Mouse (Mus musculus) midbrain, embryonic 16.5 days (tissue): ENCODE measurements around the gene Dcaf12. TPM values are rescaled to one million over a fixed set of nuclear protein-coding genes. Genes with fewer than 3 reads are reported as not detected.

ENCODE experiments used
- ATAC-seq: fragments of 200-750 bp; cut with Nextera tagmentation; 2 replicates; pipeline ENCODE4 v1.8.0; 2017; ENCODE audit warnings: moderate TSS enrichment
- H3K27ac ChIP-seq: fragments of 300-500 bp; sonication (generic); 2 replicates; pipeline ENCODE4 v1.5.1; 2014; ENCODE audit warnings: mild to moderate bottlenecking, low read length, mixed read lengths
- H3K27me3 ChIP-seq: fragments of 300-500 bp; sonication (generic); 2 replicates; pipeline ENCODE4 v1.6.1; 2014; ENCODE audit warnings: low read depth, low read length, mixed read lengths; ENCODE audit not compliant: control insufficient read depth, insufficient read depth
- H3K36me3 ChIP-seq: fragments of 300-500 bp; sonication (generic); 2 replicates; pipeline ENCODE4 v1.6.1; 2014; ENCODE audit warnings: mild to moderate bottlenecking, low read length, moderate library complexity, mixed read lengths; ENCODE audit not compliant: control insufficient read depth, insufficient read depth
- H3K4me1 ChIP-seq: fragments of 300-500 bp; sonication (generic); 2 replicates; pipeline ENCODE4 v1.6.1; 2014; ENCODE audit warnings: mild to moderate bottlenecking, low read length, mixed read lengths; ENCODE audit not compliant: control insufficient read depth, insufficient read depth
- H3K4me2 ChIP-seq: fragments of 300-500 bp; sonication (generic); 2 replicates; pipeline ENCODE4 v1.6.1; 2014; ENCODE audit warnings: mild to moderate bottlenecking, low read length, mixed read lengths
- H3K4me3 ChIP-seq: fragments of 300-500 bp; sonication (generic); 2 replicates; pipeline ENCODE4 v1.5.1; 2014; ENCODE audit warnings: low read depth, mild to moderate bottlenecking, low read length, moderate library complexity, mixed read lengths
- H3K9ac ChIP-seq: fragments of 300-500 bp; sonication (generic); 2 replicates; pipeline ENCODE4 v1.6.1; 2014; ENCODE audit warnings: low read depth, low read length, mixed read lengths
- H3K9me3 ChIP-seq: fragments of 300-500 bp; sonication (generic); replicated peaks from 2 replicates; pipeline ENCODE4 v1.6.1; 2014; ENCODE audit warnings: mild to moderate bottlenecking, low read length, mixed read lengths; ENCODE audit not compliant: control insufficient read depth, poor library complexity, severe bottlenecking
- WGBS: fragments of 180-500 bp; shearing (Covaris S2); extraction: QIAGEN DNeasy Blood & Tissue Kit; methylation state at CpG from one replicate; pipeline ENCODE4 v1.1.7; 2014; 5-methylcytosine and 5-hydroxymethylcytosine counted together
- polyA plus RNA-seq: library from polyadenylated mRNA; unstranded; fragments of >200 nt; fragmentation: Nextera tagmentation; extraction: Ambion mirVana; gene quantifications from 2 replicates; pipeline ENCODE4 v1.2.1, GENCODE M21; 2015

The Dcaf12 gene
- polyA plus RNA-seq, 1 experiment from 2014 or later = 76.6 TPM

DNA sequence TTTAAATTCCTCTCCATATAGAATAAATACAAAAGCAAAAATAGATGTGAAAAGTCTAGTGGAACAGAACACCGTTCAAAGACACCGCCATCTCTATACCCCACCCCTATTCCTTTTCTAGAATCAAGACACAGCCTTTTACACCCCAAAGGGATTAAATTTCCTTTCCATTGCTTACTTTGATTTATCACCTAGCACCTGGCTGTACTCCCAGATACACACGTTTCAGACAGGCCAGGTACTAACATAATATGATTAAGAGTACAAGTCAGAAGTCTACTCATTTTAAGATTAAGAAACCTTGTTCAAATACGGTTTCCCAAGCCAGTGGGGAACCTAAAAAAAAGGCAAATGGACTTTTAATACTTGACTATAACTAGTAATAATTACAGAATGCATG lies 48.3 kb downstream of the Dcaf12 start:
- Histone ChIP-seq H3K27ac (no peak overlapping the region), H3K27me3 (no peaks in the 10 kb centered on the region), H3K9me3 (no peaks in the 10 kb centered on the region), H3K4me3 (no peak overlapping the region), H3K4me1 (no peaks in the 10 kb centered on the region), H3K4me2 (no peak overlapping the region), H3K36me3 (peaks cover 4% of the 10 kb centered on the region; the same call in 1 of the 2 replicates), H3K9ac (no peak overlapping the region)
- ATAC-seq = no peak
- 78% methylated on average over 4 of the region's 4 CpGs for WGBS

DNA sequence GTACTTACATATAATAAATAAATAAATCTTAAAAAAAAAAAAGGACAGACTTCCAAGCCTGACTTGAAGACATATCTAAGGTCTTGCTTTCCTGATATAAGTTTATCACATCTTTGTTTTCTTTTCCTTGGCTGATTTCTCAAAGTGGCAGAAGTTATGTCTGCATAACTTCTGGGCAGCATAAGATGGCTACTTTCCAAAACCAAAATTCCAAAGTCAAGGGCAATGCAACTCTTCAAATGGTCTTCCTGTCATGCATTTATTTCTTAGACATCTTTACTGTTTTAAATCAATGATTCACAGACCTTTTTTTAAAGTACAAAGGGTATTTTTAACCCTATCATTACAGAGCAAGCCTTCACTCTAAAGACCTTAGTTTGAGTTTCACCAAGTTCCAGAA lies 54.0 kb downstream of the Dcaf12 start:
- no peaks in the 10 kb centered on the region; the same call in 1 of the 2 replicates for H3K36me3 ChIP-seq
- H3K4me2 ChIP-seq = no peak overlapping the region
- H3K4me3 ChIP-seq = no peak overlapping the region
- H3K27me3 ChIP-seq = no peaks in the 10 kb centered on the region
- H3K9me3 ChIP-seq = no peaks in the 10 kb centered on the region
- H3K9ac ChIP-seq = no peak overlapping the region
- H3K27ac ChIP-seq = no peak overlapping the region
- H3K4me1 ChIP-seq = no peaks in the 10 kb centered on the region
- ATAC-seq = no peak

DNA sequence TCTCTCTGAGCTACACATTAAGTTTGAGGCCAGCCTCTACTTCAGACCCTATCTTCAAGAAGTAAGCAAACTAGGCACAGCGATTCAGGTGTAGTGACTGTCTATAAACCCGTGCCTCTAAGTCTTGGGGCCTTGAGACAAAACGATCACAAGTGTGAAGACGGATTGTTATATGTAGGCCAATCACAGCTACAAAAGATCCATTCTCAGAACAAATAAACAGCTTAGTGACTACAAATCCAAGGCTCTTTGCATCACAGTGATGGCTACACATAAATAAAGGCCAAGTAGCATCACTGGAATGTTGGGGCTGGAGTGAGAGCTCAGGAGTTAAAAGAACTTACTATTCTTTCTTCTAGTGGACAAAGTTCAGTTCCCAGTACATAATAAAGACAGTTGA lies 55.7 kb downstream of the Dcaf12 start:
- H3K4me3 ChIP-seq = no peak overlapping the region
- no peaks in the 10 kb centered on the region for H3K4me1 ChIP-seq
- no peak for ATAC-seq
- no peaks in the 10 kb centered on the region for H3K27me3 ChIP-seq
- H3K9ac ChIP-seq = no peak overlapping the region
- H3K9me3 ChIP-seq = no peaks in the 10 kb centered on the region
- WGBS = 90% methylated on average over 4 of the region's 4 CpGs
- H3K4me2 ChIP-seq = no peak overlapping the region
- H3K36me3 ChIP-seq = no peaks in the 10 kb centered on the region
- H3K27ac ChIP-seq = no peak overlapping the region

DNA sequence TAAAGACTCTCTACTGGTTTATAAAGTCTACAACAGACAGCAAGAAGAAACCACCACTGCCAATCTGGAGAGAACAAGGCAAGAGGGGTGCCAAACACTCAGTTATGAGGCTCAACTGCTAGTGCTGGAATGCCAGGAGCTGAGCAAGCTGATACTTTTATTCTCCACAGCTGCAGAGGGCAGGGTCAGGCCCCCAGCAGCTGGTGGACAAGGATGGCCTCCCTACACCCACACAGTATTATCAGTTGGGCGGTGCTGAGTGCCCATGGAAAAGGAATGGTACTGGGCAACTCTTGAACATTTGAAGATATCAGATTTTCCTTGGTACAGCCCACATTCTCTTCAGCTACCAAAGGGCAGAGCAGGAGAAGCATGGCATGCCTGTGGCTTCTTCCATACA lies 56.9 kb downstream of the Dcaf12 start:
- no peak for ATAC-seq
- Histone ChIP-seq H3K9ac (no peak overlapping the region), H3K36me3 (no peaks in the 10 kb centered on the region), H3K27me3 (no peaks in the 10 kb centered on the region), H3K4me3 (no peak overlapping the region), H3K4me2 (no peak overlapping the region), H3K4me1 (no peaks in the 10 kb centered on the region), H3K9me3 (no peaks in the 10 kb centered on the region), H3K27ac (no peak overlapping the region)
- WGBS = 95% methylated on average over 1 of the region's 1 CpGs

DNA sequence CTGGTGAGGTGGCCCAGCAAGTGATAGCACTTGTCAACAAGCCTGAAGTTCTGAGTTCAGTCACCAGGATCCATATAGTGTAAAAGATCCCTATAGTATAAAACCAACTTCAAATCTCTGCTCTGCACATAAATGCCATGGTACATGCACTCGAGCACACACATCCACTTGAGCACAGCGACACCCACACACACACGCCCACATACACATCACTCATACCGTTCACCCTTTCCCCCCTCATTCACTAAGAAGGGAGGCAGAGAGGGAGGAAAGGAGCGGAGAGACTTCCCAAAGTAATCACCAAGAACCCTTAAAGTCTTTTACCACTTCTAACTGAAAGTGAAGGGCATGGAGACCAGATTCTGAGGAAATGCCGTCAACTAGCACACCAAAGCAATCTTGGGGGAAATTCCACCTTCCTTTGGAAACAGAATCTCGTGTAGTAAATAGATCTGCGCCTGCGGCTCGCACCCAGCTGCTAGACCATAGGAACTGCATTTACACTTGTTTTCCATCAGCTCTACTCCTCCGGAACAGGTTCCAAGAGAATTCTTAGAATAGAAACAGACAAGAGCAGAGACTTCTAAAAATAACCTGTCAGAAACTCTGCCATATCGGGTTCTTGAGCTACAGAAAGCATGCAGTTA lies 59.0 kb downstream of the Dcaf12 start:
- Histone ChIP-seq H3K36me3 (peaks cover 3% of the 10 kb centered on the region; the same call in 1 of the 2 replicates), H3K4me3 (no peak overlapping the region), H3K27ac (no peak overlapping the region), H3K4me2 (no peak overlapping the region), H3K4me1 (no peaks in the 10 kb centered on the region), H3K9me3 (no peaks in the 10 kb centered on the region), H3K9ac (no peak overlapping the region), H3K27me3 (no peaks in the 10 kb centered on the region)
- WGBS = 92% methylated on average over 12 of the region's 12 CpGs
- no peak for ATAC-seq

DNA sequence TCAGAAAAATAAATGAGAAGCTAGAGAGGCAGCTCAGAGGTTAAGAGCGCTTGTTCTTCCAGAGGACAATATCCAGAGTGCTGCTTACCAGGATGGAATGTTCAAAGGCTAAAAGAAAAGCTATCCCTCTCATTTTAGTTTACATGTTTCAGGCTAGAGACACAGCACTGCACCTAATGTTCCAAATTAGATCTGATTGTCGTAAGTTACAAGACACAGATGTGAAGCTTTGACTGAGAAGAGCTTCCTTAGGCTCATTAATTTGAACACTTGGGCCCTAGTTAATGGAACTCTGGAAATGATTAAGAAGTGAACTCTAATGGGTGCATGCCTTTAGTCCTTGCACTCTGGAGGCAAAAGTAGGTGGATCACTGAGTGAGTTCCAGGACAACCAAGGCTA lies 60.9 kb downstream of the Dcaf12 start:
- Histone ChIP-seq H3K9me3 (no peaks in the 10 kb centered on the region), H3K9ac (no peak overlapping the region), H3K36me3 (peaks cover 3% of the 10 kb centered on the region; the same call in 1 of the 2 replicates), H3K27me3 (no peaks in the 10 kb centered on the region), H3K4me1 (no peaks in the 10 kb centered on the region), H3K27ac (no peak overlapping the region), H3K4me2 (no peak overlapping the region), H3K4me3 (no peak overlapping the region)
- ATAC-seq = no peak
- 93% methylated on average over 2 of the region's 2 CpGs for whole genome bisulfite sequencing

DNA sequence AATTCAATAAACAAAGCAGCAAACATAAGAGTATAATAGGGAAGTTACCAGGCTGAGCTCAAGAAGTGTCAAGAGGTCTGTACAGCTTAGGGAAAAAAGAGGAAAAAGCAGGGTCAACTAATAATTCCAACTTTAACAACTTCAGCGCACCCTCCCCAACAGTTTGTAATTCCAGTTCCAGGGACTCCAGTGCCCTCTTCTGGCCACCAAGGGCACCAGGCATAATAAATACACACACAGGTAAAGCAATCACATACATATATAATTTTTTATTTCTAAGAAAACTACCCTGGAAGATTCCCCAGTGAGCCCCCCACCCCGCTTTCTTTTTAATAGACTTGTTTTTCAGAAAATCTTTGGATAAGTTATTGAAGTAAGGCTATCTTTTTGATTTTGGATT lies 69.3 kb downstream of the Dcaf12 start:
- Histone ChIP-seq H3K4me1 (no peaks in the 10 kb centered on the region), H3K36me3 (peaks cover 6% of the 10 kb centered on the region; the same call in 1 of the 2 replicates), H3K4me3 (no peak overlapping the region), H3K27ac (no peak overlapping the region), H3K9ac (no peak overlapping the region), H3K4me2 (no peak overlapping the region), H3K9me3 (no peaks in the 10 kb centered on the region), H3K27me3 (no peaks in the 10 kb centered on the region)
- 91% methylated on average over 2 of the region's 2 CpGs for WGBS
- ATAC-seq = no peak

Other genes with a start within 250 kb of the Dcaf12 start
- gene Aqp3, start 216.7 kb downstream of the Dcaf12 start, polyA plus RNA-seq = 0.24 and 0.41 TPM in 2 replicates
- 40.9 and 43.6 TPM in 2 replicates for gene Nol6, start 190.4 kb downstream of the Dcaf12 start, polyA plus RNA-seq
- gene Ube2r2, start 179.1 kb downstream of the Dcaf12 start, polyA plus RNA-seq = 51.1 and 57.5 TPM in 2 replicates
- 56.4 and 57.6 TPM in 2 replicates for gene Ubap2, start 39.7 kb downstream of the Dcaf12 start, polyA plus RNA-seq
- 64.4 and 69.0 TPM in 2 replicates for gene Ubap1, start 34.1 kb upstream of the Dcaf12 start, polyA plus RNA-seq
- 2.5 and 3.0 TPM in 2 replicates for gene Kif24, start 150.0 kb upstream of the Dcaf12 start, polyA plus RNA-seq
- 70.6 and 80.8 TPM in 2 replicates for gene Nudt2, start 150.3 kb upstream of the Dcaf12 start, polyA plus RNA-seq
- 7.4 and 11.6 TPM in 2 replicates for gene AI464131, start 188.2 kb upstream of the Dcaf12 start, polyA plus RNA-seq
- 15.1 and 18.5 TPM in 2 replicates for gene 1110017D15Rik, start 202.4 kb upstream of the Dcaf12 start, polyA plus RNA-seq